Mouse (Mus musculus) gastrocnemius, postnatal 36 days (tissue): ENCODE measurements around the gene Alg14. TPM values are rescaled to one million over a fixed set of nuclear protein-coding genes. Genes with fewer than 3 reads are reported as not detected.

Experiments used
- DNase-seq, 2 experiments: peaks; one replicate each; pipeline ENCODE4 v3.0.0; 2022
- intact Hi-C: fragments of 180-260 bp; cut with DNase I; formaldehyde crosslinking; loops from one replicate; pipeline ENCODE4 v1.15.1; 2025
- long read RNA-seq, 2 experiments: library from polyadenylated mRNA; stranded (forward); transcript quantifications; one replicate each; pipeline ENCODE4 v2.0.0; 2021
- total RNA-seq, 2 experiments: library from RNA; stranded (reverse); gene quantifications; 2 replicates each; pipeline ENCODE4 v1.2.3; 2021

Alg14 gene
- 1 to 10 TPM; 7.0 to 8.7 TPM for total RNA-seq
- long read RNA-seq, experiment 1, transcript Alg14-201 (4 exons, 2,037 nt), result major isoform, 11 of 19 reads
- long read RNA-seq, experiment 1, partial matches to known transcripts, result 0 of 19 reads
- long read RNA-seq, experiment 1, other reads (novel, unspliced or antisense), result 8 of 19 reads
- long read RNA-seq, experiment 2, transcript Alg14-201 (4 exons, 2,037 nt), result major isoform, 12 of 15 reads
- long read RNA-seq, experiment 2, partial matches to known transcripts, result 0 of 15 reads
- long read RNA-seq, experiment 2, other reads (novel, unspliced or antisense), result 3 of 15 reads

DNA sequence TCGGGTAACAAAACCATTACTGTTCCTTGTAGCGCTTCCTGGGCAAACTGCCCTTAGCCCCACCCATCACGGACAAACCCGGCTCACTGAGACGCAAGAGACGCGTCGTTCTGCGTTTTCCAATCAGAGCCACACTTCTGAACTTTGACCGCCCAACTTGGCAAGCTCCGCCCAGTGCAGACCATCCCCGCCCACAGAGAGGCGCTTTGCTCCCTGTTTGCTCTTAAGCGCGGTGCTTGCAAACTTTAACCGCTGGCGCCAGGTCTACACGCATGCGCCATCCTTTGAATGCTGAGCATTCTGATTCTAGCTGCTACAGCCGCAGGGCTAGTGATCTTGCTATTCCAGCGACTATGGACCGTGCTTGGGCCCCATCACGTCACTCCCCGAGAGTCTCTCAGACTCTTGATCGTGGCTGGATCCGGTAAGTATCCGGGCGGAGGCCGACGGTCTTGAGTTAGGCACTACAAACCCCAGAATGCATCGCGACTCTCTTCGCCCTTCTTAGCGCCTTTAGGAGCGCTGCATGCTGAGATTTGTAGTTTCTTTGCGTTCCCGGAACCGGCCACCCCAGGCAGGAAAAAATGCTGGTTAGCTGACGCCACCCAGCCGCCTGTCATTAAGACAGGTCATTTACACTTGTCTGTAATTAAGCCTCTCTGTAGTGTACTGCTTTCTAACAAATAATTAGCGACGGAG, at the start of gene Alg14:
Alg14 (plus strand) TSS at position 214 of the 699 bp plus-strand sequence.
- DNase-seq, result peak; percentile 93 to 96
- intact Hi-C loops, result loop anchor here (5.0 kb wide), 1 partner anchor 119 kb away; the partner anchor contains the start of gene Rwdd3

DNA sequence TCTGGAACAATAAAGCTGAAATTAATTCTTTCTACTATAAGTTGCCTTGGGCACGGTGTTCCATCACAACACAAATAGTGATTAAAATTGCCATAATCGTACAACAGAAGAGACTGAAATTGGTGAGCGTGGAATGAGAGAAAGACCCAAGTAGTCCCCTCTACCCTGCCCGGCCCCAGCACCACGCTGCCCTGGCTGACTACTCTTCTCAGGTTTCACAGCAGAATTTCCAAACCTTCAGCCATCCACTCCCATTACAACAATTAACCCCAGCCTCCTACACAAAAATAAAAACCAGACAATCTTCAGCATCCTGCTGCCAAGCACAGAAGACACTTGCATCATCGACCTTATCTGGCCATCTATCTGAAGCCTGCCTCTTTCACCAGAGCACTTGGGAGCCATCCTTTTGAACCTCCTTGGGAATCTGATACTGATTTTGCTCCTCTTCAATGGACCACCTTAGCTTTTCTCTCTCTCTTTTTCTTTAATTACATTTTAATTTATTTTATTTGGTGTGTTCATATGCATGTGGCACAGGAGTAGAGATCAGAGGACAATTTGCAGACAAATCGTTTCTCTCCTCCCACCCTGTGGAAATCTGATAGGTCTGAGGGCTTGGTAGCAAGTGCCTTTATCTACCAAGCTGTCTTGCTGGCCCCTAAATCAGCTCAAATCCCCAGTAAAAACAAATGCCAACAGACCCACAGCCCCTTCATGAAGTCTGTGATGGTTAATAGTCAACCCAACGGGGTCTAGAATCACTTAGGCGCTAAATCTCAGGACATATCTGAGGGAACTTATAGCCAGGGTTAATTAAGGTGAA, 49.2 kb upstream of the Alg14 start:
- intact Hi-C loops, result no loop called here
- no peak for DNase-seq

DNA sequence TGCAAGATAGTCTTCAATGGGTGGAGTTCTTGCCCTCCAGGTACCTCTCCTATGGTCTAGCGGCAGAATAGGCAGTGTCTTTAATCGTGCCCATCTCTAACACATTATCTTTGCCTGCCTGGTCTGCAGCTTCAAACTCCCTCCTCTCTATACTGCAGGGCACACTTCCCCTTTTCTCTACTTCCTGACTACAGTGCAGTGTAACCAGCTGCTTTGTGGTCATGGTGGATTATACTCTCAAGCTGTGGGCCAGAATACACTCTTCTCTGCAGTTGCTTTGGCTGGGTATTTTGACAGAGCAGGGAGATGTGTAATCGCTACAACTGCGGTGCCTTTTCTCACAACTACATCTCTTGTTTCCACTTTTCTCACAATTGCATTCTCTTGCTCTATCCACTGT, 48.6 kb upstream of the Alg14 start:
- intact Hi-C loops, result no loop called here
- no peak for DNase-seq

DNA sequence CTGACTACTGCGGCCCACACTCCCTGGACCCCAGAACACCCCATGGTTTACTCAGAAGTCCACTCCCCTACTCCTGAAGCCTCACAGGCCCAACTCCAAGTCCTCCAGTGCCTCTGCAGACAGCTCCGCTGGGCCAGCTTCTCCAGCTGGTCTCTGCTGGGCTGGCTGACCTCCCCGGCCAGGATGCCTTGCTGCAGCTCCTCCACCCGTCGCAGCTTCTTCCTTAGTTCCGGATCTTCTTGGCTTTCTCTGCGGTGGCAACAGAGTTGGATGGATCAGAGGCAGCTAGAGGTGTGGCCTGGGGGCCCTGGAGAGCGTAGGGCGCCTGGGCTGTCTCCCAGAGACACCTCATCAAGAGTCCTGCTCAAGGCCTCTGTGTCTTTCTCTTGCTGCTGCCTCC, 41.5 kb upstream of the Alg14 start:
- intact Hi-C loops, result loop anchor here (5.0 kb wide), 1 partner anchor 33 kb away; no protein-coding TSS in a partner anchor
- peak in 1 of 2 experiments; percentile 23 for DNase-seq

DNA sequence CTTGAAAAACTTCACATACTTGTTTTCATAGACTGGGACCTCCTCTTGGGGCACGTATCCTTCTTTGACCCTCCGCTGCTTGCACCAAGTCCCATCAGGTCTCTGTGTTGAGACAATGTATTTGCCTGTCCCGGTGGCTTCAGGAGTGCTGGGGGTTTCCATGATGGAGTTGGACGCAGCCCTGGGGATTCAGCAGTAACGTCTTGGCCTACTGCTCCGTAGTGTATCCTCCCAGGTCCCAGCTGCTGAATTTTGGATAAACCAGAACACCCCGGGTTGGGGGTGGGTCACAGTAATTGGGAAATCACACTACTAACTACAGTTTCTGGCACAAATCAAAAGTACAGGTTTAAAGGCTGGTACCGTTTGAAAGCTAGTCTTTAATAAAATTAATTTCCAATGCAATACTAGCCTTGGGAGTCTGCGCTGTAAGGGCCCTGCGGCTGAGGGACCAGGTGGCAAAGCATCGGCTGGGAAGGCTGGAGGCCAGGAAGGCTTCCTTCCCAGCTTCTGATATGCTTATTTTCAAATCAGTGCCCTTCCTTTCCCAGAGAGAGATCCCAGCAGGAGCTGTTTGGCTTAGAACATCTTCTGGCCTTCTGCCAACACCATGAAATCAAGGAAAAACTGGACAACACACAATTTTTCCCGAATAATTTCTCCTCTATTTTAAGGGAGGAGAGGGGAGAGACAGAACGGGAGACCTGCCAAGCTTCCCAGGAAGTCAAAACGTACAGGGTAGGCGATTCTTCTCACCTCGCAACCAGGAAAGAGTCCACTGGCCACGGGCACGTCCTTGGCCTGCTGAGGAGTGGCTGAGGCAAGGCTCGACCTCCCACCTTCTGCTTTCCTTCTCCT, 40.8 kb upstream of the Alg14 start:
- intact Hi-C loops, result loop anchor here (5.0 kb wide), 1 partner anchor 34 kb away; no protein-coding TSS in a partner anchor
- no peak for DNase-seq

DNA sequence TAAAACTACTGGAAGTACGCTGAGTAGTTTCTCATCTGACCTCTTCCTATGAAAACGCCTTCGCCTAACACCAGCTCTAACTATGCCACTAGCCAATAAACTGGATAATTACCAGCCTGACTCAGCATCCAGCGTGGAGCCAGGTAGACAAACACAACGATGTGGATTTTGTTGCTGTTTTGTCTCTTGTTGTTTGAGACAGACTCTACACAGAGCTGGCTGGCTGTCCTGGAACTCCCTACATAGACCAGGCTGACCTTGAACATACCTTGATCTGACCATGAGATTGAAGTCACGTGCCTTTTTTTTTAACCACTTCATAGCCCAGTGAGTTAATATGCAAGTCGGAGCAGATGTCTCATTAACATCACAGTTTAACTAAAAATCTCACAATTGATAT, 36.1 kb upstream of the Alg14 start:
- no peak for DNase-seq
- intact Hi-C loops, result no loop called here

DNA sequence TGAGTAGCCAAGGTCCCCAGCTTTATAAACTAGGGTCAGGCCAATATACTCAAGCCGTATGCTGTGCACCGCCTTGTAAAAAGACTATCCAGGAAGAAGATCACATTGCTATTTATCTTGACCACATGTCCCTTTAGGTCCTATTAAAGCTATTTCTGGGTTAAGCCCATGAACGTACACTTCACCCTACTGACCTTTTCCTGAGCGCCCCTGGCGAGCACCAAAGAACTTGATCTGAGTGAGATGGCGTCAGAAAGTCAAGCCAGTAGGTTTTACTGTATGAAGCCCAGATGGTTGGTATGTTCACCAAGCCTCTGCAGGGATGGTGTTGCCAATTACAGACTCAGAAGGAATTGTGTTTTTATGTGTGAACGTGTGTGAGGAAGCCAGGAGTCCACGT, 35.4 kb upstream of the Alg14 start:
- intact Hi-C loops, result no loop called here
- peak in 1 of 2 experiments; percentile 13 for DNase-seq

DNA sequence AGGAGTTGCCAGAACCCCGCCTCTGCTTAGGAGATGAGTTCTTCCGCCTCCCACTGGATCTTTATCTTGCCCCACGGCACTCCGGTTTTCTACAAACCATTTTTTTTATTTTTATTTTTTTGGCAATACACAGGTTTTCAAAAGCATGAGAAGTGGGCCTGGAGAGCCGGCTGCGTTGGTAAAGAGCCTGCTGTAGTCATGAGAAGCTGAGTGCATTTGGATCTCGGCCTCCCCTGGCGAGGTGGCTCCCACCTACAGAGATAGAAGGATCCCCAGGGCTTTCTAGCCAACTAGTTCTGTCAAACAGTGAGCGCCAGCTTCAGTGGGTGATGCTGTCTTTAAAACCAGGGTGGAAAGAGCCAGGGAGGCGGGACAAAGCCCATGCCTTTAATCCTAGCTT, 34.2 kb upstream of the Alg14 start:
- DNase-seq, result no peak
- intact Hi-C loops, result no loop called here

DNA sequence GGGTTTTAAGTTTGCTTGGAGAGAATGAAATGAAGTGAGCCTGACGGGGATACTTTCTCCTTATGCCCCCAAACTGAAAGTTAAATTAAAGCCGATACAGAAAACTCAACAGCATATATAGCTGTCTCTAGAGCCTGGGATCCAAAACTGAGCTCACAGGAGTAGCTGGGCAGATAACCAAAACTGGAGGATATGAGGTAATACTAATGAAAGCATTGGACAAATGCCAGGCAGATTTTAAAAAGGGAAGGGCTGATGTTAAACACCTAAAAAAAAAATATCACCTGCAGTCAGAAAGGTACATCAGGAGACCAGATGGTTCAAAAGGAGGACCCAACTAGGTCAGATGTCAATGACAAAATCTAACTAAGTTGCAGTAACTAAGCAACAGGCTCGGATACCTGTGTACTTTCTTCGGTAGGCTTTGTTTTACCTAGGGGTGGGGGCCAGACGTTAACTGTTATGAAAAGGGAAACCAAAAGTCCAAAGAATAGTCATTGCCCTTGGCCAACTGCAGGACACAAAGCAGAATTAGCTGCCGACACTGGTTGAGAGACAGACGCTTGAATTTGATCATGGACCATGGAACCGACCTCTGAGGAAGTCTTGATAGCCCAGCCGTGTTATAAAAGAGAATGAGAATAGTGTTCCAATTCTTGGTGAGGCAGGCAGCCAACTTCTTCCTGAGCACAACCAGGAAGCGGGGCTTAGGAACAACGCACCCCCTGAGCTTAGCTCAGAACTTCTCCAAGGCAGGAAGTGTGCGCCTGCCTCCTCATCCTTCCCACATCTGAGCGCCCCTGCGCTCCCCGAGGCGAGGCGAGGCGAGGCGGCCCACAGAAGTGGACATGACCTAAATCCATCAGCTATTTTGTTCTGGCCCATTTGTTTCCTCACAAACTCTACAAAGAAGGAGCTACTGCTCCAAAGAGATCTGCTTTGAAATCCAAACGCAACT, 32.8 kb upstream of the Alg14 start:
- DNase-seq, result no peak
- intact Hi-C loops, result no loop called here

DNA sequence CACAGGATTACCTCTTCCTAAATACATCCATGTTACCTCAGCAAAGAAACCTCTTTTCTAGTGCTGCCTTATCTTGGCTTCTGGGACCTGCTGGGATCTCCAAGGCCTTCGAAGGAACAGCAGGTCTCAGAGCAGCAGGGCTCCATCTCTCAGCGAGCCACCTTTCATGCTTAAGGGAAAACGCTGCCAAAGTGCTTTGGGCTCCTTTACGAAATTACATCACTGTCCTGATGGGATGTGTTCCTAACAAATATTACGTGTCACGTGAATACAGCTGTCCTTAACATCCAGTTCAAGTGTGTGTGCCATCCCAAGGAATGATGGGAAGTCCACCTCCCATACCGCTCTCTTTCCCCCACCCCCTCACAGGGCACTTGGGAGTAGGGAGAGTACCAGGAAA, 31.5 kb upstream of the Alg14 start:
- DNase-seq, result no peak
- intact Hi-C loops, result no loop called here

DNA sequence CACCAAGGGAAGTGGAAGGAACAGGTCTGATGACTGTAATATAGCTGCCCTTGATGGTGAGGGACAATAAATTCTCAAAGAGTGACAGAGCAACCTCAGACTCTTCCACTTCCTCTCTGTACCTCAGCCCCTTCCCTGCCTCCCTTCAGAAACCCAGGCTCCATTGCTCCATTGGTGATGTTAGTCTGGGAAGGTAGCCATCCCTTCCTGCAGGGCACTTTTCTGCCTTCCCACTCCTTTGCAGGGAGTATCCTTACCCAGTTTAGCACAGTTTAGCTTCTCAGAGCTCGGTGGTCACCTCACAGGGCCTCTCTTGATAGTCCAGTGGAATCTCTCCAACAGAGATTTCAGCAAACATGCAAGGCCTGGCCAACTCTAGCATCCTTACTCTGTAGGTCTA, 30.7 kb upstream of the Alg14 start:
- intact Hi-C loops, result no loop called here
- DNase-seq, result no peak

DNA sequence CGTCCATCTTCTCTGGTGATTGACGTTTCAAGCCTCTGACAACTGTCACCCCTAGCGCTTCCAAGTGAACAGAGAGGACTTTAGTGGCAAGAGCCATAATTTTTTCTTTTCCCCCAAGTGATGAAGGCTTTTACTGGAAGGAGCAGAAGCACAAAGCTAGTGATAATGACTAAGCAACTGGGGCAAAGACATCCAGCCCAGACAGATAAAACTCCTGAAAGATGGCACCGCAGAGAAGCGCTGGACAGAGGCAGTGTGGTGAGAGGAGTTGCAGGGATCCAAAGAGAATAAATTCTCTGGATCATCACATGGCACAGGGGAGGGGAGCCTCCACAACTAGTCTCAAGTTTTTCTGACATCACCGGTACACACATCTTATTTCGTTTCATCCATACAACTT, 30.3 kb upstream of the Alg14 start:
- DNase-seq, result no peak
- intact Hi-C loops, result no loop called here

DNA sequence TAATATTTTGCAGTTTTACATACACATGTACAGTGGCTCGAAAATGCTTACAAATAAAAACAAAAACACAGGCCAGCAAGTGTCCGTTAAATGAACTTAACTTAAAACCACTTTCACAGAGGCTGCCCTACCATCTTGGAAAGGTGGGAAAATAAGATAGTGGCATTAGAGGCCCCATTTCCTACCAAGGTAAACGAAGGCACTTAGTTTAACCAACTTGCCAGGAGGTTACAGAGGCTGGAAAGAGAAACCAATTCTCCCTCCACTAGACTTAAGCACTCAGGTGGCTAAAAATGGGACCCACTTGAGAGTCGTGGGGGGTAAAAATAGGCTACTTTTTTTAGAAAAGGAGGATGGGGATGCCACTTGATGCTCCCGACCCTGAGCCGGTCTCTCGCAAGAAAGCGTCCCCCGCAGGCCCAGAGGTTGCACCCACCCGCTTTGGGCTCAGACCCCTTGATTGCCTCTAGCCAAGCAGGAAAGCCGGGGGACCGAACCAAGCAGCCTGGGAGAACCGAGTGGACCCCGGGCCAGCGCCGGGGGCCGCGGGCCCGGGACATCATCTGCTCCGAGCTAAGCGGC, 29.5 kb upstream of the Alg14 start:
- DNase-seq, result no peak

DNA sequence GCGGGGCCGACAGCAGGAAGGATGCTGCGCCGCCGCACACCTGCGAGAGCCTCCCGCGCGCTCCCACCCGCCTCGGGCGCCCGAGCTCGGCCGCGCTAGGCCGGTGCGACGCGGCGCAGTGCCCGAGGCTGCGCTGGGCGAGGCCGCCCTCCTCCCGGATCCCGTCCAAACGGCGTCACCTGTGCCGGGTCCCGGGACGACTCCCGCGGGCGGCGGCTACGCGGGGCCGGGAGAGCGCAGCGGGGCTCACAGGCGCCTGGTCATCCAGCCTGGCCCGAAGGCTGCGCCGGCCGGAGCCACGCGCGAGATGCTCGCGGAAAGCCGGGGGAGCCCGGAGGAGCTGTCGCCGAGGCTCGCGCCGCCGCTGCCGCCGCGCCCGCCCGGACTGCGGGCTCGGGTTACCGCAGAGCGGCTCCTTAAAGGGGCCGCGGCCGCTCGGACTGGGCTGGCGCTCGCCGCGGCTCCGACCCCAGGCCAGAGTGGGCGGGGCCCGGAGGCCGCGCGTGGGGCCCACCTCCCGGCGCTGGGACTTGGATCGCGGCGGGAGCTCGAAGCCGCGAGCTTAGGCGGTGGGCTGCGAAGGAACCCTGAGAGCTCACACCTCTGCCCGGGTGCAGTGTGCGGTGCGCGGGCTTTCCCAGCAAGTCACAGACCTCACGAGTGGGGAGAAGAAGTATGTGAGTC, 28.9 kb upstream of the Alg14 start:
- intact Hi-C loops, result no loop called here
- peak; percentile 51 to 55 for DNase-seq

More for the DNA sequence above, 29.5 kb upstream of the Alg14 start:
- intact Hi-C loops, result no loop called here

DNA sequence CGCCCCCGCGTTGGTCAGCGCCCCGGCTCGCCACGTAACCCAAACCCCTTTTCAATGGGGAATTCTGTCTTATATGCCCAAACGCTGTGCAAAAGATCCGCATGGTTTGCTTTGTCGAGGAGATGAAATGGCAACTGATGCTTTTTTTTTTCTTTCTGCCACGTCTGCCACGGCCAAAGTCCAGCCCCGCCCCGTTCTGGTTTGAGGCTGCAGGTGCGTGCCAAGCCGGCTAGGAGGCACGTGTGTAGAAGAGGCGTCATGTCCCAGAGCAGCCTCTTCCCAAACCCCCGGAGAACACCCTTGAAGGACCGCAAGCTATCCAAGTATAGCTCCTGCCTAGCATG, 28.4 kb upstream of the Alg14 start:
- peak in 1 of 2 experiments; percentile 42 for DNase-seq
- intact Hi-C loops, result no loop called here

DNA sequence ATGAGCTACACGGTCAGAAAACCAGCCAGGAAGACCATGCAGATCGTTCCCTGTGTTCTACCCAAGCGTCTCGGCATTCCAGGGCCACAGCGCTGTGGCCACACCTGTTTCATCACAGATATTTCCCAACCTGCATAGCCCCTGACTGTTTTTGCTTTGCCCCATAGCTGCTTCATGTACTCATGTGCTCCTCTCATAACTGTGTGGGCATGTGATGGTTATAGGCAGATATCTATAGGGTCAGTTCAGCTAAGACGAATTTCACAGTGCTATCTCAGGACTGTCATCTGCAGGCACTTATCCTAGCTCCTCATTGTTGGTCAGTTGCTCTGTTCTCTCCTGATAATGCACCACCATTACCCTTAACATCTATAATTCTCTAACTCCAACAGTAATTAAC, 27.3 kb upstream of the Alg14 start:
- intact Hi-C loops, result no loop called here
- DNase-seq, result no peak

DNA sequence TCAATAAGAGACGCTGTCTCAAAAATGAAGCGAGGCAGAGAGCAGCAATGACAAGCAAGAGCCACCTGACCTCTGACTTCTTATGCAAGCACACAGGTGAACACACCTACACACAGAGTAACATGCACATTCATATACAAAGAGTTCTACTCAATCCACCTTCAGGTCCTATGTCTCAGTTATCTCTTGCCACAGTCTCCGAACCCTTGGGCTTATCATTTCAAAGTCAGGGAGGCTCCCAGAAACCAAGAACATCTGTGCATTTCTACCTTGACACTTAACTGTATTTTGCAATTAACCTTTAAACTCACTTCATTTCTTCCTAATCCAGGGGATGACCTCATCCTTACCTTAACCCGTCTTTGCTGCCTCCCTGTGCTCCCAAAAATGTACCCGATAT, 24.3 kb upstream of the Alg14 start:
- DNase-seq, result no peak

DNA sequence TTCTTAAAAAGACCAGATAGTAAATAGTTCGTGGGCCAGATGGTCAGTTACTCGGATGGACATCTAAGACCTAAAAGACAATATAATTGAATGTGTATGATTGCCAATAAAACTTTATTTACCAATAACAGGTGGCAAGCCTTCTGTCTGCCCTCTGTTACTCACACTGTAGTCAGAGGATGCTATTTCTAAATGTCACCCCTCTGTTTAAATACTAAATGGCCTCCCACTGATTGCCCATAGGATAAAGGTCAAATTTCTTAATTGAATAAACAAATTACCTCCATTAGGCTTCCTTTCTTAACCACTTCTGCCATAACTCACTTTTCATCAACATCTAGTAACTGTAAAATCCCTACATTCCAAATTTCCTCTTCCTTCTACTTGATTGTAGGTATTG, 19.0 kb upstream of the Alg14 start:
- no peak for DNase-seq
- intact Hi-C loops, result no loop called here

More for the DNA sequence above, 24.3 kb upstream of the Alg14 start:
- intact Hi-C loops, result no loop called here
